Mouse (Mus musculus): ENCODE measurements around the gene Psmd1. TPM values are rescaled to one million over a fixed set of nuclear protein-coding genes. Genes with fewer than 3 reads are reported as not detected.

Psmd1 gene
- polyA plus RNA-seq, 1 experiment from 2014 or later, result 142 TPM

Other genes starting within 250 kb of the Psmd1 start
- gene Itm2c, start 170.1 kb upstream of the Psmd1 start, polyA plus RNA-seq (2015; fragmentation: Nextera tagmentation; extraction: Ambion mirVana), result 188 TPM in 2 replicates
- gene 4933407L21Rik, start 135.9 kb upstream of the Psmd1 start, polyA plus RNA-seq (2015; fragmentation: Nextera tagmentation; extraction: Ambion mirVana), result 0.09 and 0.21 TPM in 2 replicates
- gene Gpr55, start 103.4 kb upstream of the Psmd1 start, polyA plus RNA-seq (2015; fragmentation: Nextera tagmentation; extraction: Ambion mirVana), result 0.09 and 0.18 TPM in 2 replicates
- gene Spata3, start 47.6 kb upstream of the Psmd1 start, polyA plus RNA-seq (2015; fragmentation: Nextera tagmentation; extraction: Ambion mirVana), result not detected in 2 replicates
- 0.21 and 0.24 TPM in 2 replicates for gene 2810459M11Rik, start 18.5 kb upstream of the Psmd1 start, polyA plus RNA-seq (2015; fragmentation: Nextera tagmentation; extraction: Ambion mirVana)
- 0.26 and 0.37 TPM in 2 replicates for gene Htr2b, start 47.6 kb downstream of the Psmd1 start, polyA plus RNA-seq (2015; fragmentation: Nextera tagmentation; extraction: Ambion mirVana)
- gene Gm21972, start 69.2 kb downstream of the Psmd1 start, polyA plus RNA-seq (2015; fragmentation: Nextera tagmentation; extraction: Ambion mirVana), result not detected in 2 replicates
- 12.1 and 12.4 TPM in 2 replicates for gene Armc9, start 90.4 kb downstream of the Psmd1 start, polyA plus RNA-seq (2015; fragmentation: Nextera tagmentation; extraction: Ambion mirVana)
- 1.6 and 2.1 TPM in 2 replicates for gene B3gnt7, start 238.4 kb downstream of the Psmd1 start, polyA plus RNA-seq (2015; fragmentation: Nextera tagmentation; extraction: Ambion mirVana)

All from heart, embryonic 16.5 days (tissue).